Mouse (Mus musculus): ENCODE data around the gene Hist1h2ba.

The Hist1h2ba gene

DNA sequence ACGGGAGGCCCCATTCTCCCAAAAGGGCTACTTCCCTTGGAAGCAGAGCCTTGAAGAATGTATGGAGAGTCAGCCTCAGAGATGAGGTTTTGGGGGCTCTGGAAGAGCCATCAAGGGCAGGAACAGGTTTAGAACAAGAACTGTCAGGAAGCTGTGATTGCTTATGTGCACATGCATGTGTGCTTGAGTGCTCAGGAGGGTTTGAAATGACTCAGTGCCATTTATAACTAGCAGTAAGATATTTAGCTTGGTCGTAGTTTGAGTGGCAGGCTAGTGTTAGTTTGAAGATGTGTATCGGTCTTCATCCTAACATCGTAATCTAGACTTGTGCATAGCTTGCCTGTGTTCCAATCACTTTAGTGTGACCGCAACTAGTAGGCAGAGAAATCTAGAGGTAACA, 27.1 kb downstream of the Hist1h2ba start:
- no peak for DNase-seq (ENCODE audit: low spot score in 2 of 2)

- DNase-seq (ENCODE audit: low spot score in 2 of 2), result no peak
Observed at GRCm38 (mm10) chr13:23898242-23898641, 35.7 kb downstream of the Hist1h2ba start.

- DNase-seq (ENCODE audit: low spot score in 2 of 2), result no peak
Observed at GRCm38 (mm10) chr13:23893269-23893593, 40.7 kb downstream of the Hist1h2ba start.

DNA sequence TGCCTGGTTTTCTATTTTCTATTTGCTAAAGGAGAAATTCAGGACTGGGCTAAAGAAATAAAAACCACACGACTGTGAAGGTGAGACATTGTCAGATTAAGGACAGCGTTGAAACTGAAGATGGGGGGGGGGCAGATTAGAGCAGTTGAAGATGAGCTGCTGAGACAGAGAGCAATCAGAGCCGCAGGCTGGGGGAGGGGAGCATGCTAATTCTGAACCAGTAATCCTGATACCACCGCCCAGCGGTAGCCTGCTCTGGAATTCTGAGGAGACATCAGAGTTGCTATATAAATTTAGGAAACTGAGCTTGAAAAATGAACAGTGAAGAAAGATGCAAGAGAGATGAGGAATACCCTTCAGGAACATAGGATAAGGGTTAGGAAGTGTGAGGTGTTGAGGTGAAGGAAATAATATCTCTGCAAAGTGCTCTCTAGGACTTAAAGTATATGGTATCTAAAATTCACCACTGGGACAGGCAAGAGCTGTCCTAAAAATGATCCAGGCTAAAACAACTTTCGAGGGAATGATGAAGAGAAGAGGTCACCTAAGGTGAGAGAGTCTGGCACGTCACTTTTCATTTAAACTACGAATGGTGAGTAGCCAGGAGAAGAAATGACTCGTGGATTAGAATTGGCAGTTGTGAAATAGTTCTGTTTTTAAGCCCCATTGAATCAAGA, 41.2 kb downstream of the Hist1h2ba start:
- DNase-seq (ENCODE audit: low spot score in 2 of 2), result no peak

GRCm38 (mm10) chr13:23889011-23889605, 44.8 kb downstream of the Hist1h2ba start:
- no peak for DNase-seq (ENCODE audit: low spot score in 2 of 2)

- no peak for DNase-seq (ENCODE audit: low spot score in 2 of 2)
Observed at GRCm38 (mm10) chr13:23887026-23887725, 46.8 kb downstream of the Hist1h2ba start.

DNA sequence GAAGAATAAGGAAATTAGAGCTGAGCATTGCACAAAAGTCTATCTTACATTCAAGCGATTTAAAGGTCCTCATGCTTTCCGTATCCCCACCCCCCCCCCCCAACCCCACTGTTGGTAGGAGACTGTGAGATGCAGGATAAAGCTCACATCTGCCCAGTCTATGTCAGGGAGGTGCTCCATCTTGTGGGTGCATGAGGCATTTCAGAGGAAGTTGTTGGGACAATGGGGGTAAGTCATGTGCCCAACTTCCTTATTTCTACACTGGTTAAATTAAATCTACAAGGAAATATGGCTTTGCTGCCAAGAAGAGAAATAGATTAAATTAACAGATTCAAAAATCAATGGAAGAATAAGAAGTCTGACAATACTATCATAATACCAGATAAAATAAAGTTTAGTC, 48.4 kb downstream of the Hist1h2ba start:
- DNase-seq (ENCODE audit: low spot score in 2 of 2), result no peak

Data from spleen, postnatal 4 days (tissue).